Mouse (Mus musculus) adrenal gland, adult (tissue): ENCODE data around the gene Rasgef1b.
A peak's percentile ranks its signal among the peaks of the same experiment; 100 is the strongest.
"Not testable (repeated sequence)": the region's sequence is repeated elsewhere in the genome, so short reads cannot be mapped to it uniquely, and the experiment has no call there.

Experiments
- DNase-seq, 2 experiments: peaks; one replicate each; pipeline ENCODE4 v3.0.0; 2022 to 2023; ENCODE audit warnings: low spot score in 1 of 2; ENCODE audit not compliant: inconsistent age in 2 of 2

Rasgef1b gene

GRCm38 (mm10) chr5:99232410-99232809, 496.5 kb downstream of the Rasgef1b start:
- DNase-seq: no peak

- no peak for DNase-seq
Observed at GRCm38 (mm10) chr5:99230476-99230875, 498.4 kb downstream of the Rasgef1b start.

DNA sequence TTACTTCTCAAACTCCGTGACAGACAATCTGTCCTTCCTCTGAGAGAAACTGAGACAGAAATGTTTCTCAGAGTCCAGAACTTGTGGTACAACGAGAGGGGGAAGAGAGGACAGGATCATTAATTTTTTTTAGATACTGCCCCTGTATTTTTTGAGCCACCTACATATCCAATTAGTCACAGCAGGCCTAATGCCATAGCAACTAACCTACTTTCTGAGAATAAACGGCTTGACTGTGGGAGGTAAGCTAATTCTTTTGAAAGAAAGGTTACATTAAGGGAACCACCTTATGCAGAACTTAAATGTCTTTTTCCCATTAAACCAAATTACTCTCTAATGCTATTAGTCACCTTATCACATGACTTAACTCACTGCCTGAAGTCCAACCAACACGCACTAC, 501.5 kb downstream of the Rasgef1b start:
- no peak for DNase-seq

DNA sequence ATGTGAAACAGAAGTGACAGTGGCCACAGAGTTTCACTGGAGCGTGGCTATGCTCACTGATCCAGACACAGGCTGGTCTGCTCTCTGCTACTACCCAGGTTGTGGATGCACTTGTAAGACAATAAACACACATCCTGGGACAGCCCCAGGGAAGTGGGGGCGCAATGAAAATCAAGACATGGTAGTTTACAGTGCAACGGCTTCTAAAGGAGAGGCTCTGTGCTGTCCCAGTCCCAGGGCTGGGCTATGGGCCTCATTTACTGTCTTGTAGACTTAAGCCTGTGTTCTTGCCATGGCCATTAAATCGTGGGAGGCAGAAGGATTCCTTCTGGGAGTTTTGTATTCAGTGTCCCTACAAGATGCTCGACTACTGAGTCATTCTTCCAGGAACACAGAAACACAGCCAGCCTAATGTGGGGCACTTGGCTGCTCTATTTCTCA, 504.3 kb downstream of the Rasgef1b start:
- DNase-seq: peak; percentile 23 to 71

- DNase-seq: peak; percentile 24 to 70
Observed at GRCm38 (mm10) chr5:99223869-99224498, 504.9 kb downstream of the Rasgef1b start.

GRCm38 (mm10) chr5:99218385-99218784, 510.5 kb downstream of the Rasgef1b start:
- no peak for DNase-seq

DNA sequence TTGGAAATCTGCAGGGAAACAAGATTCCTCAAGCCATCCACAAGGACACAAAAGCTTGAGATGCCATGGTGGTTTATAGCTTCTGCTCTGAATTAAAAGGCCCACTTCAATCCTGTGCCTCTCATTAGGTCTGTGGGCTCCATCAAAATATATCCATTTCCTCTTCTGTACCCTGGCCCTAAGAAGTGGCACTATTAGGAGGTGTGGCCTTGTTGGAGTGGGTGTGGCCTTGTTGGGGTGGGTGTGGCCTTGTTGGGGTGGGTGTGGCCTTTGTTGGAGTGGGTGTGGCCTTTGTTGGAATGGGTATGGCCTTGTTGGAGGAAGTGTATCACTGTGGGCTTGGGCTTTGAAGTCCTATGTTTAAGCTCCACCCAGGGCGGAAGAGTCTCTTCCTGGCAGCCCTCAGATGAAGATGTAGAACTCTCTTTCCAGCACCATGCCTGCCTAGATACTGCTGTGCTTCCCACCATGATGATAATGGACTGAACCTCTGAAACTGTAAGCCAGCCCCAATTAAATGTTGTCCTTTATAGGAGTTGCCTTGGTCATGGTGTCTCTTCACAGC, 512.2 kb downstream of the Rasgef1b start:
- DNase-seq: not testable (repeated sequence)

GRCm38 (mm10) chr5:99215207-99216157, 513.4 kb downstream of the Rasgef1b start:
- DNase-seq: no peak

DNA sequence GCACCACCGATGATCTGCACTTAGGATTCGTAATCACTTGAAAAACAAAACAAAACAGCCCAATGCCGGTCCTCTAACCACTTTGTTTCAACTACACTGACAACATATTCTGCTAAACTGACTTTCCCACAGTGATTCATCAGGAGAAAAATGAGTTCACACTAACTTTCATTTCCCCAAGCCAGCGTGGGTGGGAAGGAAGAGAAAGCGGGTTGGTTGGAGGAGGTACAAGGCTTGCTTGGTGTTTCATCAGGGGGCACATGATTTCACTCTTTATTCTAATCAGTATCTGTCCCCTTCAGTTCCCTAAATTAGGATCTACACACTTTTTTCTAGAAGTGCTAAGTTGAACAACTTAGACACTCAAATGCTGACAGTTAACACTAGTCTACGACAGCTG, 514.5 kb downstream of the Rasgef1b start:
- no peak for DNase-seq

- no peak for DNase-seq
Observed at GRCm38 (mm10) chr5:99213211-99213610, 515.7 kb downstream of the Rasgef1b start.

DNA sequence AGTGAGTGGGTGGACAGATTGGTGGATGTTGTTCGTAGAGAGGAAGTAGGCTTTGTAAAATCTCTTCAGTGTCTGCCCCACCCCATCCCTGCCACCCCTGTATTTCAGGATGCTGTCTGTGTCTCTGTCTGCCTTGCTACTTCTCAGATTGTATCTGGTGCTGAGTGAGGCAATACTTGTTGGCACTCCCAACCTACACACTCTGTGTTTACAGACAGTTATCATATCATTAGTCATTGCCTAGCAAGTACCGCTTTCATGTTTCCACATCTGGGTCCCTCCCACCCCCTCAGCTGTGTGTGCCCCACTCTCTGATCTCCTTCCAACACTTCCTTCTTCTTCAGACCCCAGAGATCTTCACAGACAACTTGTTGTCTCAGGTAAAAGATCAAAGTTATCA, 525.4 kb downstream of the Rasgef1b start:
- DNase-seq: peak in 1 of 2 experiments; percentile 21

GRCm38 (mm10) chr5:99202074-99202837, 526.6 kb downstream of the Rasgef1b start:
- DNase-seq: peak; percentile 43 to 89

- DNase-seq: peak; percentile 42 to 77
Observed at GRCm38 (mm10) chr5:99195436-99195835, 533.4 kb downstream of the Rasgef1b start.

DNA sequence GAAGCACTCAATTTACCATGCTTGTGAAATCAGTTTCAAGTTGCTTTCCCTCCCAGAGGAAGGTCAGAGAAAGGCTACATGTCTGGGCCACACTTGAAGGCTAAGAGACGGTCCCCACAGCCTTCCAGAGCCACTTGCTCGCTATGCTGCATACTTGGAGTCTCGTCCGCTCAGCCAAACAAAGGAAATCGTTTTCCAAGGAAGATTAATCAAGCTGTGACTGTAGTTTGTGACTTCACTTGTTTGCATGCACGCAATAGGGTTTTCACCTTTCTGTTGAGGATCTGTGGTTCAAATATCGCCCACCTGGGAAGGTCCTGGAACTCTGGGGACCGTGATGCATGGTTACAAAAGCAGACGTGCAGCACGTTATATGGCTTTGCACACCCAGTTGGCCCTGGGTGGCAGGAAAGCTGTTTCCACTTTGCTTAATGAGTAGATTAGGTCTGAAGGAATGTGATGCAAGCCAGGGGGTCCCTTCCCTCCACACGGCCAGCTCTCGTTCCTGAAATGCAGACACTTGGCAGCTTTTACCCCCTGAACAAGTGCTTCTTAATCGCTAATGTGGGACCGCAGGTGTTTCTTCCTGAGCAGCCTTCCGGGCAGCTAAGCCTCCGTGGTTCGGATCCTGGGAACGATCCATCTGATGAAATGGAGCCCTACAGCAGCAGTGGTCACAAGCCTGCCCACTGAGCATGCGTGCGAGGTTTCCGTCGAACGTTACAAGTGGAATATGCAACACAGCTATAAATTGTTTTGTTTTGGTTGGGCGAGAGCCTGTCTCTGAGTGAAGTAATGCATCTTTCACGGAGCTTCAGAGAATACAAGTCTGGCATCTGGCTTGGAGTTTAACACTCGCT, 537.7 kb downstream of the Rasgef1b start:
- DNase-seq: no peak

- DNase-seq: no peak
Observed at GRCm38 (mm10) chr5:99183637-99184036, 545.2 kb downstream of the Rasgef1b start.

- DNase-seq: no peak
Observed at GRCm38 (mm10) chr5:99174608-99175385, 554.1 kb downstream of the Rasgef1b start.

- no peak for DNase-seq
Observed at GRCm38 (mm10) chr5:99169836-99170235, 559.0 kb downstream of the Rasgef1b start.

DNA sequence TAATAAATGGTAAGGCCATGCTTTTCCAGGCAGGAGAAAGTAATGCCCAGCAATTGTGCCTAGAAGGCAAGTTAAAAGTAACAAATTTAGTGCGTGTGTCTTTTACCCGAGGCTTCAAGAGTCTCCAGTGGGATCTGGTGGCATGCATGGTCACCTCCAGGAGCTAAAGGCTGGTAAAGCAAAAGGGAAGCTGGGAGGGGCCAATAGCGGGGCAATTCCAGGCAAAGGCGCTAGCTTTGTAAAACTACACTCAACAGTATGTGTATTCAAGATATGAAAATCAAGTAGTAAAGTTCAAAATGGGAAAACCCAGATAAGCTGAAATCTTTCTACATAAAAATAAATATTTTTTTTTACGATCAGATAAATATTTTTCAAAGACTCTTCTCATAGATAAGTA, 561.1 kb downstream of the Rasgef1b start:
- no peak for DNase-seq
